In the genomic region with DNA sequence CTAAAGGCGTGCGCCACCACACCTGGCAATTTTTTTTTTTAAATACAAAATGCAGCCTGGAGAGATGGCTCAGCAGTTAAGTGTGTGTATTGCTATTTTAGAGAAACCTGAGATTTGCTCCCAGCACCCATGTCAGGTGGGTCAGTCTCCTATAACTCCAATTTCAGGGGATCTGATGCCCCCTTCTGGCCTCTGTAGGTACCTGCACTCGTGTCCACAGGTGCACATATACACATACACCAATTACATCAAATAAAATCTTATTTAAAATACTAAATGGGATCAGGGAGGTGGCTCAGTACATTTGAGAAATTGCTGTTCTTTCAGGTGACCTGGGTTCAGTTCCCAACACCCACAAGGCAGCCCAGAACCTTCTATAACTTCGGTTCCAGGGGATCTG, we compare ENCODE assay signal across 11 mouse cellular contexts.
"Had no signal": no experiment of that assay in that cellular context is flagged by ENCODE, and none has a peak within 500 bp of the region (broad histone marks: within the 10 kb centered on the region; RNA-seq: fewer than 3 reads in every experiment).

No protein-coding gene starts in this region.

- ATAC-seq: midbrain, embryonic 13.5 days had no signal

- H3K9ac ChIP-seq: limb, embryonic 13.5 days; lung, embryonic 15.5 days; midbrain, embryonic 13.5 days; neural tube, embryonic 15.5 days had no signal

- H3K4me3 ChIP-seq: limb, embryonic 13.5 days; lung, embryonic 15.5 days; midbrain, embryonic 13.5 days; neural tube, embryonic 15.5 days had no signal

- DNase-seq: kidney, adult 8-10 months; kidney, postnatal 36 days; left cerebral cortex, postnatal 4 days; right cerebral cortex, adult 18-20 months; right cerebral cortex, postnatal 25 days; thymus, postnatal 14 days had no signal

- H3K4me1 ChIP-seq: midbrain, embryonic 13.5 days; neural tube, embryonic 15.5 days had no signal

- H3K9me3 ChIP-seq: lung, embryonic 15.5 days; midbrain, embryonic 13.5 days; neural tube, embryonic 15.5 days had no signal

- H3K27me3 ChIP-seq: limb, embryonic 13.5 days; lung, embryonic 15.5 days; midbrain, embryonic 13.5 days; neural tube, embryonic 15.5 days had no signal

- H3K27ac ChIP-seq: limb, embryonic 13.5 days; lung, embryonic 15.5 days; midbrain, embryonic 13.5 days; neural tube, embryonic 15.5 days had no signal

- H3K4me2 ChIP-seq: limb, embryonic 13.5 days; liver, embryonic 11.5 days; lung, embryonic 15.5 days; midbrain, embryonic 13.5 days; neural tube, embryonic 15.5 days had no signal

- H3K36me3 ChIP-seq: limb, embryonic 13.5 days; lung, embryonic 15.5 days; midbrain, embryonic 13.5 days; neural tube, embryonic 15.5 days had no signal
